Mouse (Mus musculus): ENCODE data around the gene Lyzl4.

Lyzl4 gene

DNA sequence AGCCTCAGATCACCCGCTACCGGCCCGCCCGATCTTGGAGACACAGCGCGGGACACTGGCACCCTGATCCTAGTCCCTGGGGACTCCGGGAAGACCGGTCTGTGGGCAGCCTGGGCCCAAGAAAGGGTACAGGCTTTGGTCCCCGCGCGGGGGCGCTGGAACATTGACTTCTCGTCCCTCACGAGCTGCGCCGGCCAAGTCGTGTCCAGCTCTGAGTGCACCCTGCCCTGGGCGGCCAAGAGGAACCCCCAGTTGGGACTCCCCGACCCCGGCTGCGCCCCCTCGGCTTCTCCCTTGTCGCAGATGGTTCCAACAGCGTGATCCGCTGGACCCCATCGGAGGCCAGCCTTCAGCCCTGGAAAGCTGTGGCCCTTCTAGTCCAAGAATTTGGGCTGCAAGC, at the start of gene Lyzl4:
TSS of gene Lyzl4 (minus strand) at position 96 of the 400 bp plus-strand sequence.
- DNase-seq: peak; percentile 83

GRCm38 (mm10) chr9:121690734-121691133, 48.8 kb upstream of the Lyzl4 start:
- DNase-seq: no peak

DNA sequence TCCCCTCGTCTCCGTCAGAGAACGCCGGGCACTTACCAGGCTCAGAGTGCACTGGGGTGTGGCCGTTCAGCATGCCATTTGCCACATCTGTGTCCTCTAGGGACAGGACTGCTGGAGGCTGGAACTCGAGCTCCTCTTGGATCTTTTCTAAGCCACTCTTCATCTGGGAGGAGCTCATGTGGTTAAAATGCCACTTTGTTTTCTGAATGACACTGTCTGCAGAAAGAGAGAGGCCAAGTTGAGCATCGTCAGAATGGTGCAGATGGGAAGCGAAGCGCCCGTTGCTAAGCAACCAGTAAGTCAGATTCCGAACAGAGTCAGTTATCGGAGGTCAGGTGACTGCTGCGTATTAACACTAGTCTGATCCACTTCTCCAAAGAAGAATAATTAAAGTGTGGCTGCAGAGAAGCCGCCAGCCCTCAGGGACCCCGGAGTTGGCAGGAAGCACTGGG, 48.3 kb upstream of the Lyzl4 start:
- no peak for DNase-seq

DNA sequence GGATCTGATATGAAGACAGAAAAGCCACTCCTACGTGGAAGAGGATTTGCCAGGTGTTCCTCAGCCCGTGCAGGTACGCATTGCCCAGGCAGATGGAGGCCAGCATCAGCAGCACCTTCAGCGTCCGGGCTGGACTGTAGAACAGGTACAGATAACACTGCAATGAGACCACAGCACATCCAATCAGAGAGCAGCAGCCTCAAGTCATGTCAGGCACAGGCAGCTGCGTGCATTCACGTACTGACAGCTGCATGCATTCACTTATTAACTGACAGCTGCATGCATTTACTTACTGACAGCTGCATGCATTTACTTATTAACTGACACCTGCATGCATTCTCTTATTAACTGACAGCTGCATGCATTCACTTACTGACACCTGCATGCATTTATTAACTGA, 42.8 kb upstream of the Lyzl4 start:
- no peak for DNase-seq

DNA sequence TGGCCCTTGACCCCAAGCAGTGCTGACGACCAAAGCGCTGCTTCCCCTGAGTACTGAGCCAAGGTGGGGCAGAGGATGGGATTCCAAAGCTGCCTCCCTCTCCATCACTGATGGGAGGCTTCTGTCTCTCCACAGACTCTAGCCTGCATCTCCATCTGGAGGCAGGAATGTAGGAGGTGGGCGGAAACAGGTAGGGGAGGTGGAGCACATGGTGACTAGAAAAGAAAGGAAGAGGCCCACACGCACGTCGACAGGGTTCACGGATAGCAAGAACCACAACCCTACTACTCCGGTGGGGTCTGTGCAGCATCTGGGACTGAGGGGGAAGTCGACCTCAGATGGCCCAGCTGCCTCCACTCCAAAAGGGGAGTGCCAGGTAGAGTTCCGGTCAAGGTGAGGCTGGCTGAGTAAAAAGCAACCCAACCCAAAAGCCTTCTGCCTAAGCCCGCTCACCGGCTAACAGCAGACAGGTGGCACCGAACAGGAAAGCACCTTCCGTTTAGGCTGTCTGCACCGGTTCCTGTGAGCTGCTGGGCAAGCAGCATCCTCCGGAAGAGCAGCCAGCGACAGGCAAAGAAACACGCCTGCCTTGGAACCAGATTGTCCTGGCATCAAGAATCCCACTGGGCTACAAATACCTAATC, 40.3 kb upstream of the Lyzl4 start:
- DNase-seq: peak; percentile 71

- no peak for DNase-seq
Measured at GRCm38 (mm10) chr9:121681191-121681590, 39.3 kb upstream of the Lyzl4 start.

GRCm38 (mm10) chr9:121679549-121679948, 37.7 kb upstream of the Lyzl4 start:
- peak; percentile 72 for DNase-seq

DNA sequence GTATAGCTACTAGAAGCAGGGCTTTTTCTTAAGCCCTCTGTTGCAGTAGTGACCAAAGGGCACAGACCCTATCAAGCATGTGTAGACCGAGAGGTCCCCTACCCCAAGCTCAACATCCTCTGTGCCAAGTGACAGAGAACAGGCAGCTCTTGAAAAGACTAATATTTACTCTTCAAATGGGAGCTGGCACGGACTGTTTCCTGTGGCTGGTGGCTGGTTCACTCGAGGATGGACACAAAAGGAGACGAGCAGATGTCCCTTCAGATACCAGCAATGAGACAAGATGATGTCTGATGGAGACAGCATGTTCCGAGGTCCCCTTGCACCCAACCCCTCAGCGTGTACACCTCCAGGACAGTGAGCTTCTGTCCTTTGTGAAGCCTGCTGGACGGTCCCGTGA, 35.6 kb upstream of the Lyzl4 start:
- no peak for DNase-seq

- DNase-seq: no peak
Measured at GRCm38 (mm10) chr9:121677069-121677468, 35.2 kb upstream of the Lyzl4 start.

- DNase-seq: no peak
Measured at GRCm38 (mm10) chr9:121675556-121675955, 33.7 kb upstream of the Lyzl4 start.

DNA sequence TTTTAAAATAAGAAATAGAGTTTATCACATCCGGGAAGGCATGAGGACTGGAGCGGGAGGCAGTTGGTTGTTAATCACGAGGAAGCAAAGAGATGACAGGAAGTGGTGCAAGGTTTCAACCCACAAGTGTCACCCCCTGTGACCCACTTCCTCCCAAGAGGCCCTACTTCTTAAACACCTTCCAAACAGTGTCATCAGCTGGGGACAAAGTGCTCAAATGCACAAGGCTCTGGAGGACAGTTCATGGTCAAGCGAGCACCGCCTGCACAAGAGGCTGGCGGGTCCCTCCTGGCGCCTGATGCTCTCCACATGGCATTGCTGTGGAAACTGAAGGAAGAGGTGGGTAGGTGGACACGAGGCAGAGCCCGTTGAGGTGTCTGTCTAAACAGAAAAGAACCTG, 33.1 kb upstream of the Lyzl4 start:
- DNase-seq: peak; percentile 83

- no peak for DNase-seq
Measured at GRCm38 (mm10) chr9:121673716-121674115, 31.8 kb upstream of the Lyzl4 start.

- no peak for DNase-seq
Measured at GRCm38 (mm10) chr9:121672311-121672710, 30.4 kb upstream of the Lyzl4 start.

GRCm38 (mm10) chr9:121671300-121671699, 29.4 kb upstream of the Lyzl4 start:
- DNase-seq: peak; percentile 54

- peak; percentile 82 for DNase-seq
Measured at GRCm38 (mm10) chr9:121669348-121669791, 27.5 kb upstream of the Lyzl4 start.

GRCm38 (mm10) chr9:121667822-121668221, 25.9 kb upstream of the Lyzl4 start:
- no peak for DNase-seq

GRCm38 (mm10) chr9:121666957-121667630, 25.2 kb upstream of the Lyzl4 start:
- no peak for DNase-seq

DNA sequence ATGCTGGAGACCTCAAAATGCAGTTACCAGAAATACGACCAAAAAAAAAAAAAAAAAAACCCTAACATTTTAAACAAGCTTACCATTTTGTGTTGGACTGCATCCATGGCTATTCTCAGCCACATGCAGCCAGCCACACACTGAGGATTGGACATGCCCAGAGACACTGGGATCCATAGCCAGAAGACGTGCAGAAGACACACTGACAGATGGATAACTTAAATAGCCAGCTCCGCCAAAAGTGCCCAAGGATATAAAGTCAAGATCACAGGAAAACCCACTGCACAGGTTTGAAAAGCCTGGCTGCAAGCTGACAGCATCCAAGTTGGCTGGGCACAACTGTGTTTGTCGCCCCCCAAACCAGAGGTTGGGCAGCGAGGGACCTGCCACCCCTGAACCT, 22.2 kb upstream of the Lyzl4 start:
- DNase-seq: no peak

- DNase-seq: no peak
Measured at GRCm38 (mm10) chr9:121663467-121663866, 21.6 kb upstream of the Lyzl4 start.

DNA sequence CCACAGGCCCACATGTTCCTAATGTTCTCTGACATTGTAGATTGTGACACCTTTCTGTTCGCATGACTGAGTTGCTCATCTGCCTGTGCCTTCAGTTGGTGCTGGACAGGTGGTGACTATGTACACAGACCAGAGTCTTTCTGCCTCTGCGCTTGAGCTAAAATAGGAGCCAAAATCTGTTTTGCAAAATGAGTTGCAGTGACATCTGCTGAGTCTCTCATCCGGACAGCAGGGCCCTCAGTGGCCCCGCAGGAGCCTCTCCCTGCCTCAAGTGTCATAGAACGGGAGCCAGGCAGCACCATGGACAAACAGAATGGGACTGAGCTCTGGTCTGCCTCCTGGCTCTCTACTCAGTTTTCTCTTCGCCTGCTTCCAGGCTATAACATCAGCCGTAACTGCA, 17.9 kb upstream of the Lyzl4 start:
- DNase-seq: no peak

DNA sequence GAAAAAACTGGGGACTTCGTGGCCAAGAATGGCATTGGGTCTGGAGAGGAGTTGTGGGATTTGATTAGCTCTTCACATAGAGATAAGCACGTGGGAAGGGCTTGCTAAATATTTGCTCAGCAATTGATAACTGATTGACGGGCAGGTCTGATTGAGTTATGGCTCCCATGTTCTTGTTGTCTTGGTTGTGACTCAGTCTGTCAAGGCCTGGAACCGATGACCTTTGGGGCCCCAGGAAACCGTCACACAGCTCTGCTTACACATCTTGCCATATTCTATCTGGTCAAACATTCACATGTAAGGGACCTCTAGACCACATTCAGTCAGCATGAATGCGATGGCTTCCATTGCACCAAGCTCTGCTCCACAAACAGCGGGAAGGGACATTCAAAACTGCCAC, 16.4 kb upstream of the Lyzl4 start:
- DNase-seq: no peak

DNA sequence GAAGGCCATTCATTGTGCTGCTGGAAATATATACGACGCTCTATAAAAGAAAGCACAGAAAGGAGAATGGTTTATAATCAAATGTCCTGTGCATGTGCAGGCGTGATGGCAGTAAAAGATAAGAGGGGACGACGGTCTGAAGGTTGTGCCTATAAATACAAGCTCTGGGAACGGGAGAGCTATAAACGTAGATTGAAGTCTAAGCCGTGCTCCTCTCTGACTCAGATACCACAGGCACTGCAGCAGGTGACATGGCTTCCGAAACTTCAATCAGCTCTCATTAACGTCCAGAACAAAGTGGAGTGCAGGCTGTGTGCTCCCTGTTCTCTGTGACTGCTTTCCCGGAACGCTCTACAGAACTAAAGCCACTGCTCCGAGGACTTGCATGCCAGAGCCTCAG, 15.2 kb upstream of the Lyzl4 start:
- no peak for DNase-seq

GRCm38 (mm10) chr9:121656322-121656721, 14.4 kb upstream of the Lyzl4 start:
- no peak for DNase-seq

DNA sequence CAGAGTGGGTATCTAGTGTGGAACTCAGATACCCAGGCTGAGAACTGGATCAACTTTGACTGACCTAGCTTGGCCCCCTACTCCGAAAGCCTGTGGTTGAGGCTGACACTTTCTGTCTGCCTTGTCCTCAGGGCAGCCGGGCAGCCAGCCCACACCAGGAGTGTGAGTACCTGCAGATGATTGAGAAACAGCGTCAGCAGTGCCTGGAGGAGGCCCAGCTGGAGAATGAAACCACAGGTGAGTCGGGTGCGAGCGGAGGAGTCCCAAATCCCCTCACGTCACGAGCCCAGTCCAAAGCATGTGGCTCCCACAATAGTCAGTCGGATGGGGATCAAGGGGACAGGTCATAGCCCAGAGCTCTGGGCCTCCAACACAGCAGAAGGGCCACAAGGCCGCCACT, 11.8 kb upstream of the Lyzl4 start:
- DNase-seq: no peak

- DNase-seq: peak; percentile 31
Measured at GRCm38 (mm10) chr9:121647026-121647425, 5.1 kb upstream of the Lyzl4 start.

Data from thymus, postnatal 14 days (tissue).